Mouse (Mus musculus) thymus, postnatal 4 days (tissue): ENCODE results near the gene Pcgf3.
A peak's percentile ranks its signal among the peaks of the same experiment; 100 is the strongest.
"Not testable (repeated sequence)": the region's sequence is repeated elsewhere in the genome, so short reads cannot be mapped to it uniquely, and the experiment has no call there.

Experiments
- DNase-seq: peaks from one replicate; pipeline ENCODE4 v3.0.0; 2021

The Pcgf3 gene

GRCm38 (mm10) chr5:108473737-108474136 is 12.7 kb downstream of the Pcgf3 start:
- no peak for DNase-seq

- DNase-seq, result no peak
Observed at GRCm38 (mm10) chr5:108475977-108476376, 14.9 kb downstream of the Pcgf3 start.

- DNase-seq, result no peak
Observed at GRCm38 (mm10) chr5:108483006-108483405, 22.0 kb downstream of the Pcgf3 start.

- DNase-seq, result peak; percentile 57
Observed at GRCm38 (mm10) chr5:108485239-108485638, 24.2 kb downstream of the Pcgf3 start.

GRCm38 (mm10) chr5:108486148-108486547 is 25.1 kb downstream of the Pcgf3 start:
- DNase-seq, result not testable (repeated sequence)

- no peak for DNase-seq
Observed at GRCm38 (mm10) chr5:108501573-108501972, 40.5 kb downstream of the Pcgf3 start.

- DNase-seq, result no peak
Observed at GRCm38 (mm10) chr5:108502286-108502685, 41.3 kb downstream of the Pcgf3 start.

- no peak for DNase-seq
Observed at GRCm38 (mm10) chr5:108515581-108516361, 54.7 kb downstream of the Pcgf3 start.

- DNase-seq, result no peak
Observed at GRCm38 (mm10) chr5:108516655-108517054, 55.6 kb downstream of the Pcgf3 start.

GRCm38 (mm10) chr5:108518106-108518885 is 57.3 kb downstream of the Pcgf3 start:
- DNase-seq, result no peak

- no peak for DNase-seq
Observed at GRCm38 (mm10) chr5:108518951-108519350, 57.9 kb downstream of the Pcgf3 start.

GRCm38 (mm10) chr5:108520153-108520552 is 59.1 kb downstream of the Pcgf3 start:
- no peak for DNase-seq

GRCm38 (mm10) chr5:108521016-108521415 is 60.0 kb downstream of the Pcgf3 start:
- no peak for DNase-seq

- DNase-seq, result no peak
Observed at GRCm38 (mm10) chr5:108521896-108522295, 60.9 kb downstream of the Pcgf3 start.

GRCm38 (mm10) chr5:108522597-108522996 is 61.6 kb downstream of the Pcgf3 start:
- DNase-seq, result no peak

- no peak for DNase-seq
Observed at GRCm38 (mm10) chr5:108534188-108534587, 73.2 kb downstream of the Pcgf3 start.

- no peak for DNase-seq
Observed at GRCm38 (mm10) chr5:108543516-108544291, 82.7 kb downstream of the Pcgf3 start.

- no peak for DNase-seq
Observed at GRCm38 (mm10) chr5:108547636-108548035, 86.6 kb downstream of the Pcgf3 start.

- DNase-seq, result no peak
Observed at GRCm38 (mm10) chr5:108549137-108549488, 88.1 kb downstream of the Pcgf3 start.

- peak; percentile 63 for DNase-seq
Observed at GRCm38 (mm10) chr5:108549489-108550206, 88.6 kb downstream of the Pcgf3 start, which contains the start of gene Cplx1. Gene Cplx1, minus strand, starts transcription at chr5:108550024.

GRCm38 (mm10) chr5:108550207-108550594 is 89.2 kb downstream of the Pcgf3 start:
- no peak for DNase-seq

- DNase-seq, result no peak
Observed at GRCm38 (mm10) chr5:108554041-108554440, 93.0 kb downstream of the Pcgf3 start.
